Mouse (Mus musculus): Measurements from ENCODE around the gene Hax1.

- TF ChIP-seq GATA1 (IDR thresholded peaks at IDR 0.05; ENCODE audit: low read length), result no peak
- no peak for TF ChIP-seq TAL1 (IDR thresholded peaks at IDR 0.05; ENCODE audit: low read length)
These were observed 21.7 kb downstream of the Hax1 start for GRCm38 (mm10) chr3:89976859-89977258.

All from erythroblast, embryonic 14.5 days (primary cell).